Mouse (Mus musculus): ENCODE data around the gene Otop1. TPM values are rescaled to one million over a fixed set of nuclear protein-coding genes. Genes with fewer than 3 reads are reported as not detected.
A peak's percentile ranks its signal among the peaks of the same experiment; 100 is the strongest.

Otop1 gene
- polyA plus RNA-seq, 1 experiment from 2014 or later, result not detected

DNA sequence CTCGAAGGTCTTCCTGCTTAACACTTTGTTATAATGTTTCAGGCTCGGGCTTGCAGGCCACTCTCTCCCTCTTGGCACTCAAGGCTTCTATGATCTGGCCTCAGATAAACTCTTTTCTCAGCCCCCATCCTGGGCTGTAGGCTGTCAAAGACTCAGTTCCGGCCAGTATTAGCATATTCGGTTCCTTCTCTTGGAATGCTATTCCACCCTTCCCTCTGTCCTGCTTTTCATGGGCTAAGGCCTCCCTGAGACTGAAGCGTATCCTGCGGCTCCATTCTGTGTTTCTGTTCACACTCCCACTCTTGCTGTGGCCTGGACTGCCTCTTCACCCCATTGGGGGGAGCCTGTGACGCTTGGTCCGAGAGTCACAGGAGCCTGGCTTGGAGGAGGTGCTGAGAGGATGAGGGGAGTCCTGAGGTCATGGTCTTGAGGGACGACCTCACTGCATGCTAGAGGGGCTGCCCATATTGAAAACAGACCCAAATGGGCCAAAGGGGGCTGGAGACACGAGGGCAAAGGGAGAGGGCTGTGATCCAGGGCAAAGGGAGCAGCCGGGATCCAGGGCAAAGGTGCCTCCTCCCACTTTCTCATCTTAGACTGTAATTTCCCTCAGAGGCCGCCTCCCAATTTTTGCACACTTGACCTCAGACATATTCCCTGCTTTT is 2.3 kb downstream of the Otop1 start:
- Histone ChIP-seq H3K4me2 (ENCODE audit: low read length) (peak overlapping the region; percentile 52), H3K27ac (ENCODE audit: low read depth, low read length) (no peak overlapping the region), H3K36me3 (ENCODE audit: control insufficient read depth, insufficient read depth, low read length) (no peaks in the 10 kb centered on the region), H3K4me1 (ENCODE audit: control insufficient read depth, insufficient read depth, low read depth, low read length) (peaks cover 12% of the 10 kb centered on the region), H3K9me3 (ENCODE audit: control insufficient read depth, low read length) (no peaks in the 10 kb centered on the region), H3K4me3 (ENCODE audit: low read length) (peak overlapping the region; percentile 38), H3K27me3 (replicated peaks; ENCODE audit: control insufficient read depth, insufficient read depth, low read length) (peaks cover 49% of the 10 kb centered on the region), H3K9ac (ENCODE audit: low read depth, low read length) (no peak overlapping the region)
- ATAC-seq, result no peak
- 27% methylated on average over 12 of the region's 12 CpGs for WGBS

DNA sequence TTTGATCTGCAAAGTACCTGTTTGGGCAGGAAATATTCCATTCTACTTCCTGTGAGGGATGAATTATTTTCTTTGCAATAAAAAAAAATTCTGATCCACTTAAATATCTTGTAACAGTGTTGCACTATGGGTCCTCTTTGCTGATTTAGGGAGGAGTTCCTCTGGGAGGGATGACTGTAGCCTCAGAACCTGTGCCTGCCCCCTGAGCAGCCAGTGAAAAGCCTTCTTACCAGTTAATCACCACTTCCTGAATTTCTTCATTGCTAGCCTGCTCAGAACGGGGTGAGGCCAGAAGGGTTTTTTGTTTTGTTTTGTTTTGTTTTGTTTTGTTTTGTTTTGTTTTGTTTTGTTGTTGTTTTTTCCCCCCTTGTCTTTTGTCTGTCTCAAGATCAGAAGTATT is 4.3 kb downstream of the Otop1 start:
- no peak overlapping the region for H3K9ac ChIP-seq (ENCODE audit: low read depth, low read length)
- no peaks in the 10 kb centered on the region for H3K36me3 ChIP-seq (ENCODE audit: control insufficient read depth, insufficient read depth, low read length)
- H3K27ac ChIP-seq (ENCODE audit: low read depth, low read length), result no peak overlapping the region
- H3K4me2 ChIP-seq (ENCODE audit: low read length), result no peak overlapping the region
- no peak overlapping the region for H3K4me3 ChIP-seq (ENCODE audit: low read length)
- WGBS, result 52% methylated on average over 1 of the region's 1 CpGs
- no peaks in the 10 kb centered on the region for H3K9me3 ChIP-seq (ENCODE audit: control insufficient read depth, low read length)
- no peak for ATAC-seq
- peaks cover 12% of the 10 kb centered on the region for H3K4me1 ChIP-seq (ENCODE audit: control insufficient read depth, insufficient read depth, low read depth, low read length)
- H3K27me3 ChIP-seq (replicated peaks; ENCODE audit: control insufficient read depth, insufficient read depth, low read length), result peaks cover 34% of the 10 kb centered on the region

DNA sequence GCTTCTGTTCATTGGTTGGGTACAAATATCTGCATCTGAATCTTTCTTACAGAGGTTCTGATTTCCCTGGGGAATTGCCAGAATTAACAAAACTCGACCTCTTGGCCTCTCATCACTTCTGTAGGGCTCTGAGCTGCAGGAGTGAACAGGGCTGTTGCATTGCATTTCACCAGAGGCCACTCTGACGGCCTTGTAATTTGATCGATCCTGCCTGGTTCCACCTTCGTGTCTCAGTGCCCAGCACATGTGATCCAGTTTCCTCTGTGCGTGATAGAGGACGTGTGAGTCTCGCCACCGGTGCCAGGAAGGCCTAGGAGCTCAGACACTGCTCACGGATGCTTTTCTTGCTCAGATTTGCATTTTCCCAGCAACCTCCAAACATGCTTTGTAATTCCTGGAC is 10.0 kb downstream of the Otop1 start:
- no peak overlapping the region for H3K9ac ChIP-seq (ENCODE audit: low read depth, low read length)
- H3K27ac ChIP-seq (ENCODE audit: low read depth, low read length), result no peak overlapping the region
- no peak overlapping the region for H3K4me2 ChIP-seq (ENCODE audit: low read length)
- no peak for ATAC-seq
- H3K36me3 ChIP-seq (ENCODE audit: control insufficient read depth, insufficient read depth, low read length), result no peaks in the 10 kb centered on the region
- H3K9me3 ChIP-seq (ENCODE audit: control insufficient read depth, low read length), result no peaks in the 10 kb centered on the region
- H3K4me1 ChIP-seq (ENCODE audit: control insufficient read depth, insufficient read depth, low read depth, low read length), result no peaks in the 10 kb centered on the region
- no peaks in the 10 kb centered on the region for H3K27me3 ChIP-seq (replicated peaks; ENCODE audit: control insufficient read depth, insufficient read depth, low read length)
- 63% methylated on average over 9 of the region's 9 CpGs for WGBS
- no peak overlapping the region for H3K4me3 ChIP-seq (ENCODE audit: low read length)

DNA sequence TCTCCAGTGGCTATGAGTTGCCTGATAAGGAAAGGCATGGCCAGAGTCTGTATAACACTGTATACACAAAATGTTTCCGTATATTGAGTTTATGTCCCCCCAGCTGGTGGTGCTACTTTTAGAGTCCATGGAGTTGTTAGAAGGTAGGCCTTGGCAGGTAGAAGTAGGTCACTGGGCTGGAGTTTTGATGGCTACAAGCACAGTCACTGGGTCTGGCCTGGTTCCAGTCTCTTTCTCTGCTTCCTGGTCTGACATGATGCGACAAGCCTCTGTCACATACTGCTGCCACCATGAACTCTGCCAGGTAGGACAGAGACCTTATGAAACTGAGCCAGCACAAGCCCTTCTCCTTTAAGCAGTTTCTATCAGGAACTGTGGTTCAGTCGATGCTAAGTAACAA is 12.7 kb downstream of the Otop1 start:
- Histone ChIP-seq H3K9me3 (ENCODE audit: control insufficient read depth, low read length) (no peaks in the 10 kb centered on the region), H3K4me2 (ENCODE audit: low read length) (no peak overlapping the region), H3K4me1 (ENCODE audit: control insufficient read depth, insufficient read depth, low read depth, low read length) (no peaks in the 10 kb centered on the region), H3K4me3 (ENCODE audit: low read length) (no peak overlapping the region), H3K27me3 (replicated peaks; ENCODE audit: control insufficient read depth, insufficient read depth, low read length) (no peaks in the 10 kb centered on the region), H3K9ac (ENCODE audit: low read depth, low read length) (no peak overlapping the region), H3K27ac (ENCODE audit: low read depth, low read length) (no peak overlapping the region), H3K36me3 (ENCODE audit: control insufficient read depth, insufficient read depth, low read length) (no peaks in the 10 kb centered on the region)
- no peak for ATAC-seq
- WGBS, result 89% methylated on average over 3 of the region's 3 CpGs

DNA sequence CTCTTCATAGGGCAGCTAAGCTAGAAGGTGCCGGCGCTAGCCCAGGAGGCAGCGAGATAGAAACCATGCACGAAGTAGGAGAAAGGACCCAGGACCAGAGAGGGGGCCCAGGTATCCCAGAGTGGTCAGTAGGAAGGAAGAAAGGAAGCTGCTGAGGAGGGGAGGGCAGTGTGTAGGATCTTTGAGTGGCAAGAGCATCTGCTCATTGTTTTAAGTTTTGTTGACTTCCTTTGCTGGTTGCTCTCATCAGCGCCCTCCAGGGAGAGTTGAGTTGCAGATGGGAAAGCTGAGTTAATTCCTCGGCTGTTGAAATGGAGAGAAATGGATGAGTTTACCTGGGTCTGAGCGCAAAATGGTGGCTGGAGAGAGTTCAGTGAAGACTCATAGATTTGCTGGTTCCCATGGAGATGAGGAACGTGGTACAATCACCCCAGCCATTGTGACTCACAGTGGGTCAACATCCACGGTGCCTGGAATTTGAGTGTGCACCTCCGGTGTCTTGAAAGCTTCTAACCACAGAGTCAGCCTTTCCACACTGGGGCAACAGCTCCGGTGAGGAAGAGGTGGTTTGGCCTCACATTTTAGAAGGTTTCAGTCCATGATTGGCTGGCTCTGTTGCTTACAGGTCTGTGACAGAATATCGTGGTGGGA is 26.1 kb downstream of the Otop1 start:
- no peak overlapping the region for H3K4me3 ChIP-seq (ENCODE audit: low read length)
- no peaks in the 10 kb centered on the region for H3K4me1 ChIP-seq (ENCODE audit: control insufficient read depth, insufficient read depth, low read depth, low read length)
- H3K9ac ChIP-seq (ENCODE audit: low read depth, low read length), result no peak overlapping the region
- H3K36me3 ChIP-seq (ENCODE audit: control insufficient read depth, insufficient read depth, low read length), result no peaks in the 10 kb centered on the region
- H3K9me3 ChIP-seq (ENCODE audit: control insufficient read depth, low read length), result no peaks in the 10 kb centered on the region
- no peak overlapping the region for H3K27ac ChIP-seq (ENCODE audit: low read depth, low read length)
- no peaks in the 10 kb centered on the region for H3K27me3 ChIP-seq (replicated peaks; ENCODE audit: control insufficient read depth, insufficient read depth, low read length)
- ATAC-seq, result no peak
- no peak overlapping the region for H3K4me2 ChIP-seq (ENCODE audit: low read length)
- 84% methylated on average over 12 of the region's 12 CpGs for WGBS

DNA sequence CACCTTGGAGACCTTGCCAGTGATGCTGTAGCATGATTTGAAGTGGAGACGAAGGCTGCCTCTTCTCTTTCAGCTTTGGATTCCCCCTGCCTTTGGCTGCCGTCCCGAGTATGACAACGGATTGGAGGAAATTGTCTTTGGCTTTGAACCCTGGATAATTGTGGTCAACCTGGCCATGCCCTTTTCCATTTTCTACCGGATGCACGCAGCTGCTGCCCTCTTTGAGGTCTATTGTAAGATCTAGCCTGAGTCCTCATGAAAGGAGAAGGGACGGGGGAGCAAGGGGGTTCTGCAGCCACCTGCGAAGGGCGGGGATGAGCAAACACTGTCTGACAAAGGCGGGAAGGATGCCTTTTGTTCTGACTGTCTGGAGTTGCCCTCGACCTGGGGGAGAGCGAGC is 26.9 kb downstream of the Otop1 start:
- Histone ChIP-seq H3K9me3 (ENCODE audit: control insufficient read depth, low read length) (no peaks in the 10 kb centered on the region), H3K4me1 (ENCODE audit: control insufficient read depth, insufficient read depth, low read depth, low read length) (no peaks in the 10 kb centered on the region), H3K27ac (ENCODE audit: low read depth, low read length) (no peak overlapping the region), H3K9ac (ENCODE audit: low read depth, low read length) (no peak overlapping the region), H3K4me2 (ENCODE audit: low read length) (no peak overlapping the region), H3K36me3 (ENCODE audit: control insufficient read depth, insufficient read depth, low read length) (no peaks in the 10 kb centered on the region), H3K4me3 (ENCODE audit: low read length) (no peak overlapping the region), H3K27me3 (replicated peaks; ENCODE audit: control insufficient read depth, insufficient read depth, low read length) (no peaks in the 10 kb centered on the region)
- ATAC-seq, result no peak
- 22% methylated on average over 12 of the region's 12 CpGs for WGBS

DNA sequence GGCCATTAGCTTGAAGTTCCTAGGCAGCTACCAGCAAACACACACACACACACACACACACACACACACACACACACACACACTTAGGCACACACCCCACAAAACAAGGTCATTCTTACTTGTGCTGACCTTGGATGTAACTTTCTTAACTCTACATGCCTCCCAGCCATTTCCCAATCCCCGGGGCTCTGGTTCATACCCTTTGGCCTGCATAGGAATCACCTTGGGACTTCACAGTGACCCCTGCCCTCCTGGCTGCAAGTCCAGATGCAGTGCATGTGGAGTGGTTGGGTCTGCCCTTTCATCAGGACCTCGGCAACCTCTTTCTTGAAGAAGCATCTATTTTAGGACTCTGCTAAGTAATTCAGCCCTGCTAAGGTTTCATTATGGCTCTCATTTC is 29.5 kb downstream of the Otop1 start:
- no peaks in the 10 kb centered on the region for H3K9me3 ChIP-seq (ENCODE audit: control insufficient read depth, low read length)
- H3K4me1 ChIP-seq (ENCODE audit: control insufficient read depth, insufficient read depth, low read depth, low read length), result no peaks in the 10 kb centered on the region
- WGBS, result 88% methylated on average over 2 of the region's 2 CpGs
- no peak overlapping the region for H3K9ac ChIP-seq (ENCODE audit: low read depth, low read length)
- H3K4me2 ChIP-seq (ENCODE audit: low read length), result no peak overlapping the region
- no peak overlapping the region for H3K4me3 ChIP-seq (ENCODE audit: low read length)
- peaks cover 5% of the 10 kb centered on the region; the same call in 1 of the 2 replicates for H3K27me3 ChIP-seq (replicated peaks; ENCODE audit: control insufficient read depth, insufficient read depth, low read length)
- no peak overlapping the region for H3K27ac ChIP-seq (ENCODE audit: low read depth, low read length)
- no peak for ATAC-seq
- no peaks in the 10 kb centered on the region for H3K36me3 ChIP-seq (ENCODE audit: control insufficient read depth, insufficient read depth, low read length)

DNA sequence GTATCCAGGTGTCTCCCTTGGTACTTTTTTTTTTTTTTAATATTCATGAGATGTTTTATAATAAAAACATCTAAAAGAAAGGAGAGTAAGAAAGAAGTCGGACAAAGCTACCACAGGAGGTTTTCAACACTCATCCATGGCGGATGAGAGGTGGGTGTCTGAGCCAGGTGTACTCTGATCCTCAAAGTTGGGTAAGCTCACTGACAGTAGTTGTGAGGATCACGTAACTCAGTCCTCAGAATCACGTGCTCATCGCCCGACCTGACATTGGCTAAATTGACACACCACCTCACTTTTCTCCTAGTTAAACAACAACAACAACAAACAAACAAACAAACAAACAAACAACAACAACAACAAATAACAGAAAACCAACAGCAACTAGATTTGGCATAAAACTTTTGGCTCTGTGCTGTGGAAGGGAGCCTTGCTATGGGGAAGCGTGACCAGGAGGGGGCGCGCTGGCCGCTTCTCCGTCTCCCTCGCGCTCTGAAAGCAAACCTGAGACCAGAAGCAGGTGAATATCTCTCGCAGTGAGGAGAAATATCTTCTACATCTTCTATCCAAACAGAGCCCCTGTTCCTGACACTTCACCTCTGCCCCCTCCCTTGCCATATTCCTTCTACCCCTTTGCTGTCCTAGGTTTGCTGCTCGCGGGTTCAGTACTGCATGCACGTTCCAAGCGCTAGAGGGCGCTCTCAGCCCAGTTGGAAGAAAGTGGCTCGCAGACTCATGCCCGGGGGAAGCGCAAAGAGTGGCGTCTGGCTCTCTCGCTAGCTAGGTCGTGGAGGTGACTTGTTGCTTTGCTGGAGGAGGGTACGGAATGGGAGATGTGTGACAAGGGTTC is 31.7 kb downstream of the Otop1 start:
- 10% methylated on average over 26 of the region's 26 CpGs for WGBS
- peak overlapping the region; percentile 71 for H3K4me2 ChIP-seq (ENCODE audit: low read length)
- peaks cover 5% of the 10 kb centered on the region; the same call in 1 of the 2 replicates for H3K27me3 ChIP-seq (replicated peaks; ENCODE audit: control insufficient read depth, insufficient read depth, low read length)
- no peak overlapping the region for H3K27ac ChIP-seq (ENCODE audit: low read depth, low read length)
- peak; percentile 95 for ATAC-seq
- H3K9ac ChIP-seq (ENCODE audit: low read depth, low read length), result peak overlapping the region; percentile 52
- no peaks in the 10 kb centered on the region for H3K4me1 ChIP-seq (ENCODE audit: control insufficient read depth, insufficient read depth, low read depth, low read length)
- peak overlapping the region; percentile 39 for H3K4me3 ChIP-seq (ENCODE audit: low read length)
- no peaks in the 10 kb centered on the region for H3K9me3 ChIP-seq (ENCODE audit: control insufficient read depth, low read length)
- H3K36me3 ChIP-seq (ENCODE audit: control insufficient read depth, insufficient read depth, low read length), result no peaks in the 10 kb centered on the region

DNA sequence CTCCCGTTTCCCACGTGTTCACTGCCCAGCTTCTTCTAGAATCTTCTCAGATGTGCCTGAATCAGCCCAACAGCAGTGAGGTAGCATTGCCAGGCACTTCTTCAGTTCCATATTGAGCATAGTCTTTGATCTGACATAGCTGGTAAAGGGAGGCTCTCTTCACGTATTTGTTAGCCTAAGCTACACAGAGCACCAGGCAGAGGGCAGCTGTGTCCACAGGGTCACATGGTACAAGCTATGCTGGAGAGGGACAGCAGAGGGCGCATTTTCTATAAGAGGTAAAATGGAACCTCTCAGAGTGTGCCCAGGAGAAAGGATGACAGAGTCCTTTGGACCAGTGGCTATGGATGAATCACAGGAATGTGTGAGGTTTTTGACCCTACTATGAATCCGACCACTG is 33.1 kb downstream of the Otop1 start:
- H3K27me3 ChIP-seq (replicated peaks; ENCODE audit: control insufficient read depth, insufficient read depth, low read length), result peaks cover 5% of the 10 kb centered on the region; the same call in 1 of the 2 replicates
- no peak overlapping the region for H3K4me3 ChIP-seq (ENCODE audit: low read length)
- H3K4me2 ChIP-seq (ENCODE audit: low read length), result no peak overlapping the region
- H3K27ac ChIP-seq (ENCODE audit: low read depth, low read length), result no peak overlapping the region
- no peaks in the 10 kb centered on the region for H3K4me1 ChIP-seq (ENCODE audit: control insufficient read depth, insufficient read depth, low read depth, low read length)
- no peak overlapping the region for H3K9ac ChIP-seq (ENCODE audit: low read depth, low read length)
- H3K9me3 ChIP-seq (ENCODE audit: control insufficient read depth, low read length), result no peaks in the 10 kb centered on the region
- WGBS, result 59% methylated on average over 5 of the region's 5 CpGs
- no peaks in the 10 kb centered on the region for H3K36me3 ChIP-seq (ENCODE audit: control insufficient read depth, insufficient read depth, low read length)
- 0 out of 2 replicates have a peak, but pooled peaks have one; percentile 25 for ATAC-seq

Data from hindbrain, embryonic 16.5 days (tissue).